Mouse (Mus musculus) stomach, embryonic 16.5 days (tissue): Measurements from ENCODE around the gene Slc7a10. TPM values are rescaled to one million over a fixed set of nuclear protein-coding genes. Genes with fewer than 3 reads are reported as not detected.

Source experiments
- ATAC-seq: fragments of 200-750 bp; cut with Nextera tagmentation; 2 replicates; pipeline ENCODE4 v1.8.0; 2017; ENCODE audit warnings: moderate number of reproducible peaks, moderate TSS enrichment; ENCODE audit not compliant: insufficient read depth, low FRiP score
- H3K27ac ChIP-seq: fragments of 300-500 bp; sonication (generic); 2 replicates; pipeline ENCODE4 v1.5.1; 2014; ENCODE audit warnings: low read length
- H3K27me3 ChIP-seq: fragments of 300-500 bp; sonication (generic); 2 replicates; pipeline ENCODE4 v1.6.1; 2014; ENCODE audit warnings: low read length, control low read depth, mixed read lengths; ENCODE audit not compliant: control insufficient read depth, insufficient read depth
- H3K36me3 ChIP-seq: fragments of 300-500 bp; sonication (generic); 2 replicates; pipeline ENCODE4 v1.6.1; 2014; ENCODE audit warnings: low read length; ENCODE audit not compliant: control insufficient read depth, insufficient read depth
- H3K4me1 ChIP-seq: fragments of 300-500 bp; sonication (generic); 2 replicates; pipeline ENCODE4 v1.6.1; 2014; ENCODE audit warnings: low read length, control low read depth, mixed read lengths; ENCODE audit not compliant: control insufficient read depth, insufficient read depth
- H3K4me2 ChIP-seq: fragments of 300-500 bp; sonication (generic); 2 replicates; pipeline ENCODE4 v1.6.1; 2014; ENCODE audit warnings: low read depth, low read length, mixed read lengths
- H3K4me3 ChIP-seq: fragments of 300-500 bp; sonication (generic); replicated peaks from 2 replicates; pipeline ENCODE4 v1.5.1; 2014; ENCODE audit warnings: mild to moderate bottlenecking, low read length
- H3K9ac ChIP-seq: fragments of 300-500 bp; sonication (generic); 2 replicates; pipeline ENCODE4 v1.6.1; 2014; ENCODE audit warnings: low read length
- H3K9me3 ChIP-seq: fragments of 300-500 bp; sonication (generic); replicated peaks from 2 replicates; pipeline ENCODE4 v1.6.1; 2016; ENCODE audit warnings: low read length, control low read depth; ENCODE audit not compliant: control insufficient read depth
- whole genome bisulfite sequencing: fragments of 180-500 bp; shearing (Covaris S2); extraction: QIAGEN DNeasy Blood & Tissue Kit; methylation state at CpG from one replicate; pipeline ENCODE4 v1.1.7; 2014; 5-methylcytosine and 5-hydroxymethylcytosine counted together
- polyA plus RNA-seq: library from polyadenylated mRNA; unstranded; fragments of >200 nt; fragmentation: Nextera tagmentation; extraction: Ambion mirVana; gene quantifications from 2 replicates; pipeline ENCODE4 v1.2.1, GENCODE M21; 2015

Gene Slc7a10
- 3.6 and 5.0 TPM in 2 replicates for polyA plus RNA-seq

DNA sequence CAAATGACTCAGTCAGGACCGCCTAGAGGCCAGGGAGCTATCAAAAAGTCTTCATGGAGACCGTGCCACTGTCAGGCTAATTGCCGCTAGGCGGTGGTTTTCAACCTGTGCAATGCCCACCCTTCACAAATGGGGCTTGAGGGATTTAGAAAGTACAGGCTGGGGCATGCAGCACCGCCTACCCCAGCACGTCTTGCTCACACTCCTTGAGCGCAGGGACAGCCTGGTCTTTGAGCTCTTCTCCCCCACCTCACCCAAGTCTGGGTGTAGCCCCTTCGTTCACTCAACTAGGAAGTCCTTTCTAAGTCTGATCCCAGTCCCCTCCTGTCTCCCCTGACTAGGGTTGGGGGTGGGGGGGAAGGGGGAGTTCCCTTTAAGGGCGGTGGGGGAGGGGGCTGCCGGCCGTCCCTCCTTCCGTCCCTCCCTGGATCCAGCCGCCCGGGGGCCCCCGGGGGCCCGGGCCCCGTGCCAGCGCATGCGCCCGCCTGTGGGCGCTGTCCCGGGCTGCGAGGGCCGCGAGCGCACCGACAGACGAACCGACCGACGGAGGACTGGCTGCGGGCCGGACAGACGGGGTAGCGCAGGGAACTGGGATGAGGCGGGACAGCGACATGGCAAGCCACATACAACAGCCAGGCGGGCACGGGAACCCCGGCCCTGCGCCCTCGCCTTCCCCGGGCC lies at the start of gene Slc7a10:
TSS of gene Slc7a10 (plus strand) at position 497 of the 681 bp plus-strand sequence.
- Histone ChIP-seq H3K36me3 (no peaks in the 10 kb centered on the region), H3K9ac (peak within 1 kb of the TSS; percentile 62), H3K27ac (no peak within 1 kb of the TSS), H3K4me3 (peak within 1 kb of the TSS; percentile 43), H3K4me1 (peaks cover 16% of the 10 kb centered on the region), H3K27me3 (peaks cover 37% of the 10 kb centered on the region), H3K9me3 (peaks cover 12% of the 10 kb centered on the region; the same call in 1 of the 2 replicates), H3K4me2 (peak within 1 kb of the TSS; percentile 71)
- 3% methylated on average over 38 of the region's 43 CpGs for WGBS
- peak; percentile 49 for ATAC-seq

GRCm38 (mm10) chr7:35137524-35137923 lies 48.7 kb upstream of the Slc7a10 start:
- Histone ChIP-seq H3K27ac (no peak overlapping the region), H3K4me3 (no peak overlapping the region), H3K36me3 (no peaks in the 10 kb centered on the region), H3K27me3 (no peaks in the 10 kb centered on the region), H3K9ac (no peak overlapping the region), H3K9me3 (no peaks in the 10 kb centered on the region), H3K4me2 (no peak overlapping the region), H3K4me1 (peaks cover 3% of the 10 kb centered on the region; the same call in 1 of the 2 replicates)
- WGBS: 78% methylated on average over 1 of the region's 1 CpGs
- ATAC-seq: no peak

GRCm38 (mm10) chr7:35138481-35138880 lies 47.7 kb upstream of the Slc7a10 start:
- Histone ChIP-seq H3K9me3 (no peaks in the 10 kb centered on the region), H3K9ac (no peak overlapping the region), H3K4me2 (no peak overlapping the region), H3K4me1 (peaks cover 3% of the 10 kb centered on the region; the same call in 1 of the 2 replicates), H3K27ac (no peak overlapping the region), H3K36me3 (no peaks in the 10 kb centered on the region), H3K4me3 (no peak overlapping the region), H3K27me3 (no peaks in the 10 kb centered on the region)
- ATAC-seq: no peak
- 57% methylated on average over 4 of the region's 4 CpGs for WGBS

- 79% methylated on average over 5 of the region's 5 CpGs for WGBS
- Histone ChIP-seq H3K4me2 (no peak overlapping the region), H3K4me1 (peaks cover 13% of the 10 kb centered on the region), H3K36me3 (no peaks in the 10 kb centered on the region), H3K4me3 (no peak overlapping the region), H3K27ac (no peak overlapping the region), H3K9ac (no peak overlapping the region), H3K27me3 (no peaks in the 10 kb centered on the region), H3K9me3 (no peaks in the 10 kb centered on the region)
- ATAC-seq: no peak
Observed at GRCm38 (mm10) chr7:35139880-35140279, 46.3 kb upstream of the Slc7a10 start.

- Histone ChIP-seq H3K4me1 (peaks cover 13% of the 10 kb centered on the region), H3K36me3 (no peaks in the 10 kb centered on the region), H3K9me3 (no peaks in the 10 kb centered on the region), H3K4me2 (no peak overlapping the region), H3K27ac (no peak overlapping the region), H3K4me3 (no peak overlapping the region), H3K27me3 (no peaks in the 10 kb centered on the region), H3K9ac (no peak overlapping the region)
- WGBS: 41% methylated on average over 5 of the region's 5 CpGs
- no peak for ATAC-seq
Observed at GRCm38 (mm10) chr7:35141519-35141918, 44.7 kb upstream of the Slc7a10 start.

DNA sequence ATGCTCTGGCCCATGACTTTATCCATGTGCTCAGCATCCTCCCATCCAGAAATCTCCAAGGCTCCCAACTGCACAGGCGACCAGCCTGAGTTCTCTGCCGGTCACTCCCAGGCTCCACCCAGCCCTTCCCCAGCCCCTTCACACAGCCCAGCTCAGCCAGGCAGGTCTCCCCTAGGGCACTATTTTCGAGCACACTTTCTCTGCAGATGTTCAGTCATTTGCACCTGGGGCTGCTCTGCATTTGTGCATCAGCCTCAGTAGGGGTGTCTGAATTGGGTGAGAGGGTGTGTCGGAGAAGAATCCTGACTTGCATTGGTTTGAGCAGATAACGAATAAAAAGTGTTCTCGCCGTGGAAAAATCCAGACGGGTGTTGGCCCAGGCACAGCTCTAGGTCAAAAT lies 43.7 kb upstream of the Slc7a10 start:
- H3K27ac ChIP-seq: no peak overlapping the region
- H3K4me1 ChIP-seq: peaks cover 13% of the 10 kb centered on the region
- ATAC-seq: no peak
- H3K36me3 ChIP-seq: no peaks in the 10 kb centered on the region
- WGBS: 71% methylated on average over 8 of the region's 8 CpGs
- no peak overlapping the region for H3K9ac ChIP-seq
- H3K4me3 ChIP-seq: no peak overlapping the region
- no peaks in the 10 kb centered on the region for H3K27me3 ChIP-seq
- no peaks in the 10 kb centered on the region for H3K9me3 ChIP-seq
- no peak overlapping the region for H3K4me2 ChIP-seq

- Histone ChIP-seq H3K27ac (no peak overlapping the region), H3K9ac (peak overlapping the region; percentile 15; the same call in 1 of the 2 replicates), H3K36me3 (no peaks in the 10 kb centered on the region), H3K4me3 (no peak overlapping the region), H3K4me1 (peaks cover 13% of the 10 kb centered on the region), H3K27me3 (no peaks in the 10 kb centered on the region), H3K9me3 (no peaks in the 10 kb centered on the region), H3K4me2 (no peak overlapping the region)
- WGBS: 54% methylated on average over 6 of the region's 6 CpGs
- ATAC-seq: peak; percentile 53
Observed at GRCm38 (mm10) chr7:35143864-35144618, 42.1 kb upstream of the Slc7a10 start.

- no peak overlapping the region for H3K27ac ChIP-seq
- no peaks in the 10 kb centered on the region for H3K9me3 ChIP-seq
- H3K27me3 ChIP-seq: no peaks in the 10 kb centered on the region
- 69% methylated on average over 9 of the region's 9 CpGs for WGBS
- ATAC-seq: peak; percentile 44; the same call in 1 of the 2 replicates
- peaks cover 21% of the 10 kb centered on the region for H3K4me1 ChIP-seq
- H3K36me3 ChIP-seq: no peaks in the 10 kb centered on the region
- H3K4me3 ChIP-seq: no peak overlapping the region
- no peak overlapping the region for H3K4me2 ChIP-seq
- H3K9ac ChIP-seq: no peak overlapping the region
Observed at GRCm38 (mm10) chr7:35145068-35145467, 41.1 kb upstream of the Slc7a10 start.

GRCm38 (mm10) chr7:35146269-35146668 lies 39.9 kb upstream of the Slc7a10 start:
- H3K36me3 ChIP-seq: no peaks in the 10 kb centered on the region
- H3K27me3 ChIP-seq: no peaks in the 10 kb centered on the region
- ATAC-seq: no peak
- H3K4me3 ChIP-seq: no peak overlapping the region
- H3K27ac ChIP-seq: no peak overlapping the region
- no peak overlapping the region for H3K4me2 ChIP-seq
- H3K9ac ChIP-seq: no peak overlapping the region
- no peaks in the 10 kb centered on the region for H3K9me3 ChIP-seq
- 72% methylated on average over 10 of the region's 10 CpGs for WGBS
- peaks cover 21% of the 10 kb centered on the region for H3K4me1 ChIP-seq
